10 mouse cellular contexts compared by ENCODE assay signal in genomic region chr2:30175897-30176296, GRCm38 (mm10). TPM values are rescaled to one million over a fixed set of nuclear protein-coding genes. Genes with fewer than 3 reads are reported as not detected.
DNase-seq lines count a peak whose midpoint lies in the region; ATAC-seq and TF ChIP-seq lines count a peak whose summit lies in the region.
"Had no signal": no experiment of that assay in that cellular context is flagged by ENCODE, and none has a peak within 500 bp of the region (broad histone marks: within the 10 kb centered on the region; RNA-seq: fewer than 3 reads in every experiment).

No protein-coding gene starts in this region.

- H3K27me3 ChIP-seq in hindbrain, postnatal 0 days (ENCODE audit: insufficient read depth, low read length) = no peaks in the 10 kb centered on the region
- H3K27me3 ChIP-seq in hindbrain, embryonic 14.5 days (ENCODE audit: control insufficient read depth, insufficient read depth, low read length) = no peaks in the 10 kb centered on the region
- H3K27me3 ChIP-seq in lung, embryonic 14.5 days (ENCODE audit: insufficient read depth, low read length) = no peaks in the 10 kb centered on the region
- no peaks in the 10 kb centered on the region for H3K27me3 ChIP-seq in MEL (ENCODE audit: control insufficient read depth in 1 of 2, insufficient read depth in 2 of 2, low read length in 2 of 2)
- no peaks in the 10 kb centered on the region for H3K27me3 ChIP-seq in stomach, postnatal 0 days (ENCODE audit: control insufficient read depth, insufficient read depth, low read length)
- H3K27me3 ChIP-seq in heart, embryonic 12.5 days (replicated peaks) = no peaks in the 10 kb centered on the region
- H3K27me3 ChIP-seq: embryonic facial prominence, embryonic 15.5 days had no signal

- H3K4me1 ChIP-seq in hindbrain, postnatal 0 days (ENCODE audit: insufficient read depth, low read length) = peaks cover 18% of the 10 kb centered on the region; the same call in 1 of the 2 replicates
- peaks cover 21% of the 10 kb centered on the region for H3K4me1 ChIP-seq in hindbrain, embryonic 14.5 days (replicated peaks; ENCODE audit: control insufficient read depth, insufficient read depth, low read length)
- H3K4me1 ChIP-seq in lung, embryonic 14.5 days (ENCODE audit: insufficient read depth) = peaks cover 7% of the 10 kb centered on the region; the same call in 1 of the 2 replicates
- peaks cover 0 to 7% of the 10 kb centered on the region in 2 experiments; a peak in 2 of 4 replicates for H3K4me1 ChIP-seq in MEL (ENCODE audit: control insufficient read depth in 1 of 2, insufficient read depth in 2 of 2, low read length in 2 of 2)
- peaks cover 9% of the 10 kb centered on the region for H3K4me1 ChIP-seq in stomach, postnatal 0 days (replicated peaks; ENCODE audit: control insufficient read depth, insufficient read depth)
- peaks cover 20% of the 10 kb centered on the region for H3K4me1 ChIP-seq in heart, embryonic 12.5 days (replicated peaks)

- H3K79me2 ChIP-seq in MEL (ENCODE audit: control insufficient read depth, insufficient read depth, low read length, poor library complexity) = peaks cover 12% of the 10 kb centered on the region

- peak; percentile 43 for TF ChIP-seq CTCF in hindbrain, postnatal 0 days (IDR thresholded peaks at IDR 0.05; ENCODE audit: low read depth)
- TF ChIP-seq CTCF in lung, embryonic 14.5 days (IDR thresholded peaks at IDR 0.05; ENCODE audit: low read depth) = peak; percentile 39
- peak; percentile 40 to 66 (median 60); a peak in 5 of 6 replicates for TF ChIP-seq CTCF in MEL (IDR thresholded peaks at IDR 0.05 in 2 of 3, conservative IDR thresholded peaks at IDR 0.05 in 1 of 3; ENCODE audit: control insufficient read depth in 1 of 3, insufficient read depth in 1 of 3, low read depth in 2 of 3, low read length in 3 of 3, poor library complexity in 1 of 3, severe bottlenecking in 1 of 3)
- peak; percentile 54 for TF ChIP-seq CTCF in stomach, postnatal 0 days (IDR thresholded peaks at IDR 0.05; ENCODE audit: low read depth)

- no peak overlapping the region for H3K9ac ChIP-seq in hindbrain, postnatal 0 days (replicated peaks; ENCODE audit: low read length)
- no peak overlapping the region for H3K9ac ChIP-seq in hindbrain, embryonic 14.5 days
- no peak overlapping the region for H3K9ac ChIP-seq in lung, embryonic 14.5 days
- no peak overlapping the region for H3K9ac ChIP-seq in MEL (ENCODE audit: control insufficient read depth, low read depth, low read length, poor library complexity, severe bottlenecking)
- no peak overlapping the region for H3K9ac ChIP-seq in stomach, postnatal 0 days (ENCODE audit: low read length)
- H3K9ac ChIP-seq in heart, embryonic 12.5 days = no peak overlapping the region
- H3K9ac ChIP-seq: embryonic facial prominence, embryonic 15.5 days had no signal

- no peak for TF ChIP-seq EP300 in MEL (IDR thresholded peaks at IDR 0.05; ENCODE audit: low read depth in 1 of 2, low read length in 2 of 2)
- no peak for TF ChIP-seq EP300 in stomach, postnatal 0 days (optimal IDR thresholded peaks at IDR 0.05)

- H3K9me3 ChIP-seq in hindbrain, postnatal 0 days (ENCODE audit: low read length) = no peaks in the 10 kb centered on the region
- no peaks in the 10 kb centered on the region for H3K9me3 ChIP-seq in hindbrain, embryonic 14.5 days (ENCODE audit: control insufficient read depth, low read length)
- no peaks in the 10 kb centered on the region for H3K9me3 ChIP-seq in lung, embryonic 14.5 days (ENCODE audit: low read depth, low read length)
- no peaks in the 10 kb centered on the region for H3K9me3 ChIP-seq in MEL (replicated peaks; ENCODE audit: insufficient read depth, low read length)
- no peaks in the 10 kb centered on the region for H3K9me3 ChIP-seq in stomach, postnatal 0 days (ENCODE audit: control insufficient read depth, low read length)
- H3K9me3 ChIP-seq in heart, embryonic 12.5 days (replicated peaks) = peaks cover 5% of the 10 kb centered on the region; the same call in 1 of the 2 replicates
- H3K9me3 ChIP-seq: embryonic facial prominence, embryonic 15.5 days had no signal

- H3K36me3 ChIP-seq in hindbrain, postnatal 0 days (ENCODE audit: insufficient read depth, low read length) = peaks cover 23% of the 10 kb centered on the region
- H3K36me3 ChIP-seq in hindbrain, embryonic 14.5 days (replicated peaks; ENCODE audit: control insufficient read depth, insufficient read depth) = peaks cover 39% of the 10 kb centered on the region
- peaks cover 45% of the 10 kb centered on the region for H3K36me3 ChIP-seq in lung, embryonic 14.5 days (ENCODE audit: insufficient read depth)
- peaks cover 0 to 3% of the 10 kb centered on the region in 2 experiments; a peak in 2 of 4 replicates for H3K36me3 ChIP-seq in MEL (ENCODE audit: control insufficient read depth in 1 of 2, insufficient read depth in 2 of 2, low read length in 2 of 2)
- peaks cover 17% of the 10 kb centered on the region; the same call in 1 of the 2 replicates for H3K36me3 ChIP-seq in stomach, postnatal 0 days (ENCODE audit: control insufficient read depth, insufficient read depth, low read length)
- peaks cover 50% of the 10 kb centered on the region for H3K36me3 ChIP-seq in heart, embryonic 12.5 days

- DNase-seq in hindbrain, postnatal 0 days (ENCODE audit: low spot score) = no peak
- no peak for DNase-seq in hindbrain, embryonic 14.5 days (ENCODE audit: low spot score)
- DNase-seq in lung, embryonic 14.5 days = no peak
- no peak for DNase-seq in lung, postnatal 36 days
- peak; percentile 49 for DNase-seq in MEL (ENCODE audit: low read depth, low spot score)
- no peak for DNase-seq in stomach, postnatal 0 days (ENCODE audit: low spot score)
- DNase-seq: right cerebral cortex, postnatal 4 days had no signal

- 89% methylated on average over 8 of the region's 8 CpGs for WGBS in hindbrain, postnatal 0 days
- 89% methylated on average over 8 of the region's 8 CpGs for WGBS in hindbrain, embryonic 14.5 days
- 83% methylated on average over 8 of the region's 8 CpGs for WGBS in lung, embryonic 14.5 days
- WGBS in stomach, postnatal 0 days = 81% methylated on average over 8 of the region's 8 CpGs
- 74% methylated on average over 8 of the region's 8 CpGs for WGBS in heart, embryonic 12.5 days

- no peak overlapping the region for H3K27ac ChIP-seq in hindbrain, postnatal 0 days
- no peak overlapping the region for H3K27ac ChIP-seq in hindbrain, embryonic 14.5 days
- H3K27ac ChIP-seq in lung, embryonic 14.5 days (ENCODE audit: low read depth) = no peak overlapping the region
- H3K27ac ChIP-seq in MEL (ENCODE audit: control insufficient read depth, low read depth, low read length) = no peak overlapping the region
- H3K27ac ChIP-seq in stomach, postnatal 0 days (replicated peaks) = no peak overlapping the region
- no peak overlapping the region for H3K27ac ChIP-seq in heart, embryonic 12.5 days (ENCODE audit: poor library complexity, severe bottlenecking)
- H3K27ac ChIP-seq: embryonic facial prominence, embryonic 15.5 days had no signal

- TF ChIP-seq POLR2A in MEL (IDR thresholded peaks at IDR 0.05; ENCODE audit: control insufficient read depth in 1 of 2, insufficient read depth in 1 of 2, low read depth in 1 of 2, low read length in 2 of 2, poor library complexity in 1 of 2) = no peak

- ATAC-seq in hindbrain, postnatal 0 days = no peak
- no peak for ATAC-seq in hindbrain, embryonic 14.5 days (ENCODE audit: low FRiP score)
- ATAC-seq in lung, embryonic 14.5 days (ENCODE audit: insufficient read depth) = no peak
- ATAC-seq in stomach, postnatal 0 days (ENCODE audit: low FRiP score, low TSS enrichment) = no peak
- ATAC-seq in heart, embryonic 12.5 days (ENCODE audit: insufficient number of reproducible peaks, low FRiP score) = no peak

- no peak overlapping the region for H3K4me2 ChIP-seq in hindbrain, postnatal 0 days (ENCODE audit: low read depth, low read length)
- no peak overlapping the region for H3K4me2 ChIP-seq in hindbrain, embryonic 14.5 days (replicated peaks)
- no peak overlapping the region for H3K4me2 ChIP-seq in lung, embryonic 14.5 days
- H3K4me2 ChIP-seq in stomach, postnatal 0 days (replicated peaks; ENCODE audit: low read depth) = no peak overlapping the region
- no peak overlapping the region for H3K4me2 ChIP-seq in heart, embryonic 12.5 days
- H3K4me2 ChIP-seq: embryonic facial prominence, embryonic 15.5 days had no signal

- TF ChIP-seq RAD21 in MEL (IDR thresholded peaks at IDR 0.05; ENCODE audit: low read depth, low read length) = peak; percentile 50

- no peak overlapping the region for H3K4me3 ChIP-seq in hindbrain, postnatal 0 days (ENCODE audit: low read length)
- no peak overlapping the region for H3K4me3 ChIP-seq in hindbrain, embryonic 14.5 days (replicated peaks; ENCODE audit: low read length)
- H3K4me3 ChIP-seq in lung, embryonic 14.5 days (ENCODE audit: low read depth, low read length) = no peak overlapping the region
- no peak overlapping the region for H3K4me3 ChIP-seq in MEL (ENCODE audit: control insufficient read depth in 1 of 2, insufficient read depth in 1 of 2, low read depth in 2 of 2, low read length in 2 of 2)
- no peak overlapping the region for H3K4me3 ChIP-seq in stomach, postnatal 0 days (ENCODE audit: low read depth, low read length)
- no peak overlapping the region for H3K4me3 ChIP-seq in heart, embryonic 12.5 days
- H3K4me3 ChIP-seq: embryonic facial prominence, embryonic 15.5 days; myocyte had no signal

RNA-seq across cellular contexts. Expression of gene Spout1, which starts 2.4 kb away (rescaled TPM):
- total RNA-seq in hindbrain, postnatal 0 days (2014; rRNA removed) = 32.6 and 48.2 TPM in 2 replicates
- 52.6 and 56.1 TPM in 2 replicates for polyA plus RNA-seq in hindbrain, postnatal 0 days (2015; fragmentation: Nextera tagmentation; extraction: Ambion mirVana)
- 55.4 and 58.8 TPM in 2 replicates for polyA plus RNA-seq in hindbrain, embryonic 14.5 days (2014; fragmentation: Nextera tagmentation; extraction: Ambion mirVana)
- 67.1 and 72.6 TPM in 2 replicates for polyA plus RNA-seq in lung, embryonic 14.5 days (2014; fragmentation: Nextera tagmentation; extraction: Ambion mirVana)
- total RNA-seq in MEL (2012; rRNA removed) = 68.0 and 83.6 TPM in 2 replicates
- 100 to 1,000 TPM; 103 to 220 TPM for polyA plus RNA-seq in MEL (2012; ENCODE audit: insufficient read depth in 1 of 2, insufficient read length in 2 of 2, low read depth in 1 of 2, low replicate concordance in 2 of 2, missing spikeins in 1 of 2)
- 23.9 and 24.0 TPM in 2 replicates for polyA plus RNA-seq in stomach, postnatal 0 days (2015; fragmentation: Nextera tagmentation; extraction: Ambion mirVana)
- 34.8 and 35.5 TPM in 2 replicates for polyA plus RNA-seq in heart, embryonic 12.5 days (2016; fragmentation: Nextera tagmentation; extraction: Ambion mirVana)

RNA-seq across cellular contexts. Expression of gene Endog, which starts 4.6 kb away (rescaled TPM):
- total RNA-seq in hindbrain, postnatal 0 days (2014; rRNA removed) = 63.7 and 64.1 TPM in 2 replicates
- polyA plus RNA-seq in hindbrain, postnatal 0 days (2015; fragmentation: Nextera tagmentation; extraction: Ambion mirVana) = 42.2 and 42.7 TPM in 2 replicates
- 29.8 and 31.0 TPM in 2 replicates for polyA plus RNA-seq in hindbrain, embryonic 14.5 days (2014; fragmentation: Nextera tagmentation; extraction: Ambion mirVana)
- polyA plus RNA-seq in lung, embryonic 14.5 days (2014; fragmentation: Nextera tagmentation; extraction: Ambion mirVana) = 18.4 and 19.7 TPM in 2 replicates
- 27.2 and 27.9 TPM in 2 replicates for total RNA-seq in MEL (2012; rRNA removed)
- 10 to 100 TPM in 1 of 2 experiments, not detected in 1; 19.4 TPM for polyA plus RNA-seq in MEL (2012; ENCODE audit: insufficient read depth in 1 of 2, insufficient read length in 2 of 2, low read depth in 1 of 2, low replicate concordance in 2 of 2, missing spikeins in 1 of 2)
- polyA plus RNA-seq in stomach, postnatal 0 days (2015; fragmentation: Nextera tagmentation; extraction: Ambion mirVana) = 35.3 and 41.2 TPM in 2 replicates
- 37.0 and 39.7 TPM in 2 replicates for polyA plus RNA-seq in heart, embryonic 12.5 days (2016; fragmentation: Nextera tagmentation; extraction: Ambion mirVana)

RNA-seq across cellular contexts. Expression of gene Kyat1, which starts 29.8 kb away (rescaled TPM):
- total RNA-seq in hindbrain, postnatal 0 days (2014; rRNA removed) = 23.9 and 34.3 TPM in 2 replicates
- polyA plus RNA-seq in hindbrain, postnatal 0 days (2015; fragmentation: Nextera tagmentation; extraction: Ambion mirVana) = 17.0 and 17.9 TPM in 2 replicates
- 13.9 and 16.0 TPM in 2 replicates for polyA plus RNA-seq in hindbrain, embryonic 14.5 days (2014; fragmentation: Nextera tagmentation; extraction: Ambion mirVana)
- polyA plus RNA-seq in lung, embryonic 14.5 days (2014; fragmentation: Nextera tagmentation; extraction: Ambion mirVana) = 7.6 and 8.7 TPM in 2 replicates
- 9.5 and 10.3 TPM in 2 replicates for total RNA-seq in MEL (2012; rRNA removed)
- 10 to 100 TPM in 1 of 2 experiments, not detected in 1; 14.9 TPM for polyA plus RNA-seq in MEL (2012; ENCODE audit: insufficient read depth in 1 of 2, insufficient read length in 2 of 2, low read depth in 1 of 2, low replicate concordance in 2 of 2, missing spikeins in 1 of 2)
- polyA plus RNA-seq in stomach, postnatal 0 days (2015; fragmentation: Nextera tagmentation; extraction: Ambion mirVana) = 81.2 and 89.3 TPM in 2 replicates
- polyA plus RNA-seq in heart, embryonic 12.5 days (2016; fragmentation: Nextera tagmentation; extraction: Ambion mirVana) = 14.0 and 14.9 TPM in 2 replicates

RNA-seq across cellular contexts. Expression of gene Tbc1d13, which starts 42.4 kb away (rescaled TPM):
- 106 and 109 TPM in 2 replicates for total RNA-seq in hindbrain, postnatal 0 days (2014; rRNA removed)
- 9.4 and 10.8 TPM in 2 replicates for polyA plus RNA-seq in hindbrain, postnatal 0 days (2015; fragmentation: Nextera tagmentation; extraction: Ambion mirVana)
- 18.7 and 18.8 TPM in 2 replicates for polyA plus RNA-seq in hindbrain, embryonic 14.5 days (2014; fragmentation: Nextera tagmentation; extraction: Ambion mirVana)
- polyA plus RNA-seq in lung, embryonic 14.5 days (2014; fragmentation: Nextera tagmentation; extraction: Ambion mirVana) = 10.9 and 12.3 TPM in 2 replicates
- 49.1 and 62.4 TPM in 2 replicates for total RNA-seq in MEL (2012; rRNA removed)
- 10 to 100 TPM in 1 of 2 experiments, not detected in 1; 78.5 TPM for polyA plus RNA-seq in MEL (2012; ENCODE audit: insufficient read depth in 1 of 2, insufficient read length in 2 of 2, low read depth in 1 of 2, low replicate concordance in 2 of 2, missing spikeins in 1 of 2)
- 3.7 and 3.9 TPM in 2 replicates for polyA plus RNA-seq in stomach, postnatal 0 days (2015; fragmentation: Nextera tagmentation; extraction: Ambion mirVana)
- 5.4 and 5.8 TPM in 2 replicates for polyA plus RNA-seq in heart, embryonic 12.5 days (2016; fragmentation: Nextera tagmentation; extraction: Ambion mirVana)

RNA-seq across cellular contexts. Expression of gene Zer1, which starts 51.5 kb away (rescaled TPM):
- total RNA-seq in hindbrain, postnatal 0 days (2014; rRNA removed) = 77.6 and 99.2 TPM in 2 replicates
- 14.0 and 14.6 TPM in 2 replicates for polyA plus RNA-seq in hindbrain, postnatal 0 days (2015; fragmentation: Nextera tagmentation; extraction: Ambion mirVana)
- polyA plus RNA-seq in hindbrain, embryonic 14.5 days (2014; fragmentation: Nextera tagmentation; extraction: Ambion mirVana) = 13.2 and 16.0 TPM in 2 replicates
- 8.8 and 8.9 TPM in 2 replicates for polyA plus RNA-seq in lung, embryonic 14.5 days (2014; fragmentation: Nextera tagmentation; extraction: Ambion mirVana)
- total RNA-seq in MEL (2012; rRNA removed) = 3.9 and 4.3 TPM in 2 replicates
- 10 to 100 TPM in 1 of 2 experiments, not detected in 1; 14.0 TPM for polyA plus RNA-seq in MEL (2012; ENCODE audit: insufficient read depth in 1 of 2, insufficient read length in 2 of 2, low read depth in 1 of 2, low replicate concordance in 2 of 2, missing spikeins in 1 of 2)
- polyA plus RNA-seq in stomach, postnatal 0 days (2015; fragmentation: Nextera tagmentation; extraction: Ambion mirVana) = 2.9 and 3.1 TPM in 2 replicates
- polyA plus RNA-seq in heart, embryonic 12.5 days (2016; fragmentation: Nextera tagmentation; extraction: Ambion mirVana) = 5.7 and 6.1 TPM in 2 replicates
